Mouse (Mus musculus): ENCODE measurements around the gene Spock1. TPM values are rescaled to one million over a fixed set of nuclear protein-coding genes. Genes with fewer than 3 reads are reported as not detected.

Spock1 gene
- polyA plus RNA-seq, 1 experiment, result 0.50 TPM

DNA sequence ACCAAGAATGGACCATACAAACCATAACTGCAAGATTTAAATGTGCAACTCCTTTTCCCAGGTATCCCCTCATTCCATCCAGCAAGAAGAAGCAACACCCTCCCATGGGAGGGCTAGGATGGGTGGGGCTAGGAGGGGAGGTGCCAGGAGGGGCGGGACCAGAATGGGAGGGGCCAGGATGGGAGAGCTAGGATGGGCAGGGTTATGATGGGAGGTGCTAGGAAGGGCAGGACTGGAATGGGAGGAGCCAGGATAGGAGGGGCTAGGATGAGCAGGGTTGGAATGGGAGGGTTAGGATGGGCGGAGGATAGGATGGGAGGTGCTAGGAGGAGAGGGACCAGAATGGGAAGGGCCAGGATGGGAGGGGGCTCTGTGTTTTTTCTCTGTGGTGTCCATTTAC lies 175.9 kb downstream of the Spock1 start:
- no peaks in the 10 kb centered on the region for H3K36me3 ChIP-seq (ENCODE audit: control insufficient read depth, insufficient read depth)
- no peaks in the 10 kb centered on the region for H3K27me3 ChIP-seq (ENCODE audit: control insufficient read depth, insufficient read depth, insufficient read length)
- no peaks in the 10 kb centered on the region for H3K79me3 ChIP-seq (ENCODE audit: low read depth)
- no peaks in the 10 kb centered on the region for H3K79me2 ChIP-seq (ENCODE audit: control insufficient read depth, insufficient read depth)
- H3ac ChIP-seq (ENCODE audit: control insufficient read depth, insufficient read length, low read depth), result no peak overlapping the region
- no peak overlapping the region for H3K4me3 ChIP-seq (ENCODE audit: insufficient read depth, poor library complexity, severe bottlenecking)
- TF ChIP-seq CTCF (IDR thresholded peaks at IDR 0.05; ENCODE audit: control insufficient read depth, insufficient read depth, insufficient read length), result no peak
- no peak for TF ChIP-seq FOSL1 (IDR thresholded peaks at IDR 0.05; ENCODE audit: insufficient read depth, low read length, poor library complexity, severe bottlenecking)
- TF ChIP-seq MYOG (IDR thresholded peaks at IDR 0.05; ENCODE audit: control insufficient read depth, extremely low read depth, insufficient read length), result no peak

GRCm38 (mm10) chr13:57727716-57728115 lies 180.4 kb downstream of the Spock1 start:
- Histone ChIP-seq H3K27me3 (ENCODE audit: control insufficient read depth, insufficient read depth, insufficient read length) (no peaks in the 10 kb centered on the region), H3K36me3 (ENCODE audit: control insufficient read depth, insufficient read depth) (no peaks in the 10 kb centered on the region), H3K79me3 (ENCODE audit: low read depth) (no peaks in the 10 kb centered on the region), H3ac (ENCODE audit: control insufficient read depth, insufficient read length, low read depth) (no peak overlapping the region), H3K4me3 (ENCODE audit: insufficient read depth, poor library complexity, severe bottlenecking) (no peak overlapping the region), H3K79me2 (ENCODE audit: control insufficient read depth, insufficient read depth) (no peaks in the 10 kb centered on the region)
- TF ChIP-seq CEBPB (IDR thresholded peaks at IDR 0.05; ENCODE audit: low read depth) (no peak), USF1 (IDR thresholded peaks at IDR 0.05; ENCODE audit: low read depth) (no peak), CTCF (IDR thresholded peaks at IDR 0.05; ENCODE audit: control insufficient read depth, insufficient read depth, insufficient read length) (no peak), MYOG (IDR thresholded peaks at IDR 0.05; ENCODE audit: control insufficient read depth, extremely low read depth, insufficient read length) (no peak), FOSL1 (IDR thresholded peaks at IDR 0.05; ENCODE audit: insufficient read depth, low read length, poor library complexity, severe bottlenecking) (no peak), MAX (IDR thresholded peaks at IDR 0.05) (no peak), MYOD1 (IDR thresholded peaks at IDR 0.05; ENCODE audit: control insufficient read depth, insufficient read length, low read depth) (no peak)

DNA sequence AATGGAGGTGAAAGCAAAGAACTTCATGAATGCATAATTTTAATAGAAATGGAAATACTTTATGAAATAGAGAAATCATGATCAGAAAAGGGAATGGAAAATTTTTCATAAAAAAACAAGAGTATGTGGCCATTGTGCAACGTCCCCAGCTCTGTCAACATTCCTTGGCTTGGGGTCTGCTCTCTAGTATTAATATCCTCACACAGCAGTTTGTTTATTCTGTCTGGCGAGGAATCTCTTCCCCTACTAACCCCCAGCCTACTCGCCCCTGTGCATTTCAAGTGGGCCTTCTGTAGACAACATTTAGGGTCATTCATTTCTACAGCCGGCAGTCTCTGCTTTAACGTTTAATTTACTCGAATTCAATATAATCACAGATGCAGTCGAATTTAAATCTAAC lies 181.5 kb downstream of the Spock1 start:
- Histone ChIP-seq H3K36me3 (ENCODE audit: control insufficient read depth, insufficient read depth) (no peaks in the 10 kb centered on the region), H3ac (ENCODE audit: control insufficient read depth, insufficient read length, low read depth) (no peak overlapping the region), H3K79me3 (ENCODE audit: low read depth) (no peaks in the 10 kb centered on the region), H3K4me3 (ENCODE audit: insufficient read depth, poor library complexity, severe bottlenecking) (no peak overlapping the region), H3K27me3 (ENCODE audit: control insufficient read depth, insufficient read depth, insufficient read length) (no peaks in the 10 kb centered on the region), H3K79me2 (ENCODE audit: control insufficient read depth, insufficient read depth) (no peaks in the 10 kb centered on the region)
- TF ChIP-seq MYOG (IDR thresholded peaks at IDR 0.05; ENCODE audit: control insufficient read depth, extremely low read depth, insufficient read length) (no peak), FOSL1 (IDR thresholded peaks at IDR 0.05; ENCODE audit: insufficient read depth, low read length, poor library complexity, severe bottlenecking) (no peak), USF1 (IDR thresholded peaks at IDR 0.05; ENCODE audit: low read depth) (no peak), MAX (IDR thresholded peaks at IDR 0.05) (no peak), CTCF (IDR thresholded peaks at IDR 0.05; ENCODE audit: control insufficient read depth, insufficient read depth, insufficient read length) (no peak), CEBPB (IDR thresholded peaks at IDR 0.05; ENCODE audit: low read depth) (no peak), MYOD1 (IDR thresholded peaks at IDR 0.05; ENCODE audit: control insufficient read depth, insufficient read length, low read depth) (no peak)

GRCm38 (mm10) chr13:57722329-57722936 lies 185.7 kb downstream of the Spock1 start:
- Histone ChIP-seq H3ac (ENCODE audit: control insufficient read depth, insufficient read length, low read depth) (no peak overlapping the region), H3K79me2 (ENCODE audit: control insufficient read depth, insufficient read depth) (no peaks in the 10 kb centered on the region), H3K27me3 (ENCODE audit: control insufficient read depth, insufficient read depth, insufficient read length) (no peaks in the 10 kb centered on the region), H3K36me3 (ENCODE audit: control insufficient read depth, insufficient read depth) (no peaks in the 10 kb centered on the region), H3K4me3 (ENCODE audit: insufficient read depth, poor library complexity, severe bottlenecking) (no peak overlapping the region), H3K79me3 (ENCODE audit: low read depth) (no peaks in the 10 kb centered on the region)
- TF ChIP-seq CTCF (IDR thresholded peaks at IDR 0.05; ENCODE audit: control insufficient read depth, insufficient read depth, insufficient read length) (no peak), CEBPB (IDR thresholded peaks at IDR 0.05; ENCODE audit: low read depth) (no peak), MAX (IDR thresholded peaks at IDR 0.05) (no peak), USF1 (IDR thresholded peaks at IDR 0.05; ENCODE audit: low read depth) (no peak), MYOG (IDR thresholded peaks at IDR 0.05; ENCODE audit: control insufficient read depth, extremely low read depth, insufficient read length) (no peak), MYOD1 (IDR thresholded peaks at IDR 0.05; ENCODE audit: control insufficient read depth, insufficient read length, low read depth) (no peak), FOSL1 (IDR thresholded peaks at IDR 0.05; ENCODE audit: insufficient read depth, low read length, poor library complexity, severe bottlenecking) (no peak)

DNA sequence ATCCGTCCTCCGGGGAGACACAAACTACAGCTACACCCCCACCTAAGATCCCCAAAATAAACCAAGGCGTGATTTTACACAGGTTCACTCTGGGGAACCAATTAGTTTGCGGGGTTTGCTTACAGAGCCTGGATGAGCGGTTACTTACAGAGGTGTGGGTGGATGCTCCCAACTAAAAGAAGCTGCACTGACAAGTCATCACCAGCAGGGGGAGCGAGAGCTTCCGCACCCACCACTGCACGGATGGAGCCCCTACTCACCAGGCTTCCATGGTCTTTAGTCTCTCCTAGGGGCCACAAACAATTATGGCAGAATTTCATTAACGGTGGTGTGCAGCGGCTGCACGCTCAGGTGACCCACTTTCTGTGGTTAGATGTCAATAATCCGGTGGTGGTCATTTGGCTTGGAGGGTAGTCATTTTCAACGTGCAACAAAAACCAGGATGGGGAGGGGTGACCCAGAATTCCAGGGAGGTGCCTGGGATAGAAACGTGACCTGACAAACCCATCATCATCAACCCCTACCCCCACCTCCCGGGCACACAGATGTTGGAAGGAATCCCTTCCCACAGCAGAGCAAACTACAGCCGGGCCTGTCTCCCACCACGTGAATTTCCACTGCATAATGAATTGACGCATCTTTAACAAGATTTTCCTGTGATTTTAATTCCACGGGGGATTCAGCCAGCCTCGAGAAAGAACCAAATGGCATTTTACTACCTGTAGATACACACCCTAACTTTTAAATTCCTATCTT lies 186.4 kb downstream of the Spock1 start:
- TF ChIP-seq MAX (IDR thresholded peaks at IDR 0.05) (no peak), MYOG (IDR thresholded peaks at IDR 0.05; ENCODE audit: control insufficient read depth, extremely low read depth, insufficient read length) (no peak), MYOD1 (IDR thresholded peaks at IDR 0.05; ENCODE audit: control insufficient read depth, insufficient read length, low read depth) (no peak), CEBPB (IDR thresholded peaks at IDR 0.05; ENCODE audit: low read depth) (no peak), FOSL1 (IDR thresholded peaks at IDR 0.05; ENCODE audit: insufficient read depth, low read length, poor library complexity, severe bottlenecking) (no peak), USF1 (IDR thresholded peaks at IDR 0.05; ENCODE audit: low read depth) (no peak), CTCF (IDR thresholded peaks at IDR 0.05; ENCODE audit: control insufficient read depth, insufficient read depth, insufficient read length) (no peak)
- no peak overlapping the region for H3ac ChIP-seq (ENCODE audit: control insufficient read depth, insufficient read length, low read depth)
- H3K79me2 ChIP-seq (ENCODE audit: control insufficient read depth, insufficient read depth), result no peaks in the 10 kb centered on the region

More for the DNA sequence above, 186.4 kb downstream of the Spock1 start:
- H3K4me3 ChIP-seq (ENCODE audit: insufficient read depth, poor library complexity, severe bottlenecking), result no peak overlapping the region
- H3K36me3 ChIP-seq (ENCODE audit: control insufficient read depth, insufficient read depth), result no peaks in the 10 kb centered on the region
- no peaks in the 10 kb centered on the region for H3K27me3 ChIP-seq (ENCODE audit: control insufficient read depth, insufficient read depth, insufficient read length)
- no peaks in the 10 kb centered on the region for H3K79me3 ChIP-seq (ENCODE audit: low read depth)
